ENCODE assay signal across 9 mouse cellular contexts in genomic region chr15:78624431-78624950, GRCm38 (mm10). TPM values are rescaled to one million over a fixed set of nuclear protein-coding genes. Genes with fewer than 3 reads are reported as not detected.
A peak's percentile ranks its signal among the peaks of the same experiment; 100 is the strongest.
DNase-seq lines count a peak whose midpoint lies in the region; ATAC-seq lines count a peak whose summit lies in the region.
"Had no signal": no experiment of that assay in that cellular context is flagged by ENCODE, and none has a peak within 500 bp of the region (broad histone marks: within the 10 kb centered on the region; RNA-seq: fewer than 3 reads in every experiment).

No protein-coding gene starts in this region.

- no peak overlapping the region for H3K4me2 ChIP-seq in midbrain, embryonic 16.5 days (ENCODE audit: low read length)

- H3K27me3 ChIP-seq in midbrain, embryonic 16.5 days (ENCODE audit: control insufficient read depth, insufficient read depth, low read depth, low read length): no peaks in the 10 kb centered on the region

- no peaks in the 10 kb centered on the region for H3K4me1 ChIP-seq in midbrain, embryonic 16.5 days (ENCODE audit: control insufficient read depth, insufficient read depth, low read length)

- no peaks in the 10 kb centered on the region for H3K36me3 ChIP-seq in midbrain, embryonic 16.5 days (ENCODE audit: control insufficient read depth, insufficient read depth, low read length)

- peak; percentile 43 to 61 for ATAC-seq in hematopoietic stem cell, adult 5-6 weeks (replicated peaks in 1 of 2; ENCODE audit: insufficient read depth in 1 of 2, low FRiP score in 2 of 2, low TSS enrichment in 1 of 2, low read depth in 1 of 2, poor library complexity in 2 of 2, severe bottlenecking in 2 of 2)
- 0 out of 2 replicates have a peak, but pooled peaks have one; percentile 43 for ATAC-seq in midbrain, embryonic 16.5 days
- no peak for ATAC-seq in inflammation-experienced regulatory T-cells, adult 6 months

- 0 out of 2 replicates have a peak overlapping the region, but pooled peaks have one; percentile 24 for H3K27ac ChIP-seq in midbrain, embryonic 16.5 days (ENCODE audit: low read length)
- H3K27ac ChIP-seq: liver, embryonic 14.5 days had no signal

- peak overlapping the region; percentile 36; the same call in 1 of the 2 replicates for H3K9ac ChIP-seq in midbrain, embryonic 16.5 days (ENCODE audit: low read depth, low read length)
- H3K9ac ChIP-seq: liver, embryonic 14.5 days had no signal

- H3K4me3 ChIP-seq in midbrain, embryonic 16.5 days (ENCODE audit: low read depth, low read length): no peak overlapping the region

- peak; percentile 98 for DNase-seq in Muller cell, postnatal 12 days (ENCODE audit: inconsistent ontology term)
- peak; percentile 86 for DNase-seq in adrenal gland, postnatal 25 days
- peak; percentile 51 to 57 for DNase-seq in frontal cortex, postnatal 10 days (ENCODE audit: low spot score in 2 of 2)
- peak; percentile 60 to 69 for DNase-seq in layer of hippocampus, adult 8-10 months (ENCODE audit: low spot score in 2 of 2)
- DNase-seq in thymus, adult 18-20 months: no peak

- 38% methylated on average over 13 of the region's 13 CpGs for WGBS in midbrain, embryonic 16.5 days

- H3K9me3 ChIP-seq in midbrain, embryonic 16.5 days (replicated peaks; ENCODE audit: control insufficient read depth, low read length, poor library complexity, severe bottlenecking): no peaks in the 10 kb centered on the region

RNA-seq across cellular contexts. Expression of gene Cyth4, which starts 27.6 kb away (rescaled TPM):
- 7.5 and 7.6 TPM in 2 replicates for total RNA-seq in adrenal gland, postnatal 25 days (2021)
- 50.4 and 75.4 TPM in 2 replicates for total RNA-seq in hematopoietic stem cell, adult 5-6 weeks (2017)
- total RNA-seq in layer of hippocampus, adult 8-10 months (2022): 10 to 100 TPM; 21.5 to 50.0 (median 36.0) TPM
- polyA plus RNA-seq in midbrain, embryonic 16.5 days (2015; fragmentation: Nextera tagmentation; extraction: Ambion mirVana): 5.0 and 5.3 TPM in 2 replicates
- polyA plus RNA-seq in inflammation-experienced regulatory T-cells, adult 6 months (2017; shearing (Covaris generic)): 100 to 1,000 TPM; 236 to 339 (median 298) TPM

RNA-seq across cellular contexts. Expression of gene Rac2, which starts 51.9 kb away (rescaled TPM):
- total RNA-seq in adrenal gland, postnatal 25 days (2021): 2.7 and 4.5 TPM in 2 replicates
- total RNA-seq in hematopoietic stem cell, adult 5-6 weeks (2017): 145 and 153 TPM in 2 replicates
- 10 to 100 TPM in 1 of 4 experiments, 1 to 10 TPM in 3; 1.5 to 21.5 (median 4.6) TPM for total RNA-seq in layer of hippocampus, adult 8-10 months (2022)
- polyA plus RNA-seq in midbrain, embryonic 16.5 days (2015; fragmentation: Nextera tagmentation; extraction: Ambion mirVana): 1.8 and 2.3 TPM in 2 replicates
- 1,000 to 10,000 TPM; 2,973 to 4,396 (median 4,109) TPM for polyA plus RNA-seq in inflammation-experienced regulatory T-cells, adult 6 months (2017; shearing (Covaris generic))

Comparison
In these comparisons a context has a peak if more than half of its experiments do, and no peak if none do; other contexts are left out.
1. DNase-seq: peak in Muller cell, postnatal 12 days (single experiment), adrenal gland, postnatal 25 days (single experiment), frontal cortex, postnatal 10 days (2 of 2) and layer of hippocampus, adult 8-10 months (2 of 2); none in thymus, adult 18-20 months (0 of 2).